Mouse (Mus musculus): ENCODE measurements around the gene Tspan13.

DNA sequence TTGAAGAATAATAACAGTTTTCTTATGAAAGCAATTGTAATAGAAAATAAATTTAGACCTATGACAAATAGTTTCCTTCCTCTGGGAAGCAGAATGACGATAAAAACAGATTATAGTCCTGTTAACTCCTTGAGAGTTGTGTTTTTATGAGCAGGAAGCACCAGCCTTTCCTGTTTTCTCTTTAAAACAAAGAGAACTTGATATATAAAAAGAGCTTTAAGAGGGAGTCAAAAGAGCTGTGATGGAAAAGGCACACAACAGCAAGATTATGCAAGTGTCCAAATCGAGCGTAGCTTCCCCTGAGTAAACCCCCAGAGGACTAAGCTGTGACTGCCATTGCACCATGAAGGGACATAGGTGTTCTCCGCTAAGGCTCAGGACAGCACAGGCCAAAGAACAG, 9.9 kb downstream of the Tspan13 start:
- TF ChIP-seq CTCF (IDR thresholded peaks at IDR 0.05; ENCODE audit: borderline replicate concordance, insufficient read depth, low read depth, low read length) (no peak), POLR2A (IDR thresholded peaks at IDR 0.05; ENCODE audit: borderline replicate concordance, insufficient read depth, low read length) (no peak)

All from cerebellum, adult 2 months (tissue).